Mouse (Mus musculus): ENCODE results near the gene Mobp.

The Mobp gene

GRCm38 (mm10) chr9:120210865-120211264, 61.4 kb downstream of the Mobp start:
- no peak for DNase-seq (ENCODE audit: low spot score in 2 of 2)

GRCm38 (mm10) chr9:120212936-120213335, 63.4 kb downstream of the Mobp start:
- no peak for DNase-seq (ENCODE audit: low spot score in 2 of 2)

- DNase-seq (ENCODE audit: low spot score in 2 of 2): no peak
Observed at GRCm38 (mm10) chr9:120214978-120215495, 65.5 kb downstream of the Mobp start.

GRCm38 (mm10) chr9:120219411-120219810, 69.9 kb downstream of the Mobp start:
- no peak for DNase-seq (ENCODE audit: low spot score in 2 of 2)
